Comparison of ENCODE assay signal across 8 mouse cellular contexts in genomic region chr14:27987422-27987821, GRCm38 (mm10).
"Had no signal": no experiment of that assay in that cellular context is flagged by ENCODE, and none has a peak within 500 bp of the region (broad histone marks: within the 10 kb centered on the region; RNA-seq: fewer than 3 reads in every experiment).

No protein-coding gene starts in this region.

- DNase-seq: kidney, adult 2 months; kidney, postnatal 14 days; lung, adult 2 months; lung, postnatal 36 days; right cerebral cortex, postnatal 14 days; thymus, postnatal 36 days had no signal

- ATAC-seq: lung, postnatal 0 days; midbrain, embryonic 13.5 days had no signal
